Mouse (Mus musculus) heart, embryonic 15.5 days (tissue): ENCODE measurements around the gene Arl5a. TPM values are rescaled to one million over a fixed set of nuclear protein-coding genes. Genes with fewer than 3 reads are reported as not detected.

Source experiments
- ATAC-seq: fragments of 200-750 bp; cut with Nextera tagmentation; replicated peaks from 2 replicates; pipeline ENCODE4 v1.8.0; 2017; ENCODE audit warnings: low read depth, moderate TSS enrichment; ENCODE audit not compliant: insufficient number of reproducible peaks, insufficient read depth, low FRiP score
- H3K27ac ChIP-seq: fragments of 300-500 bp; sonication (generic); 2 replicates; pipeline ENCODE4 v1.5.1; 2015; ENCODE audit warnings: mild to moderate bottlenecking, inconsistent platforms
- H3K27me3 ChIP-seq: fragments of 300-500 bp; sonication (generic); 2 replicates; pipeline ENCODE4 v1.6.1; 2015; ENCODE audit warnings: inconsistent platforms
- H3K36me3 ChIP-seq: fragments of 300-500 bp; sonication (generic); 2 replicates; pipeline ENCODE4 v1.6.1; 2015; ENCODE audit warnings: mild to moderate bottlenecking, inconsistent platforms
- H3K4me1 ChIP-seq: fragments of 300-500 bp; sonication (generic); replicated peaks from 2 replicates; pipeline ENCODE4 v1.6.1; 2015; ENCODE audit warnings: inconsistent platforms
- H3K4me2 ChIP-seq: fragments of 300-500 bp; sonication (generic); 2 replicates; pipeline ENCODE4 v1.6.1; 2015; ENCODE audit warnings: inconsistent platforms, mild to moderate bottlenecking, moderate library complexity
- H3K4me3 ChIP-seq: fragments of 300-500 bp; sonication (generic); 2 replicates; pipeline ENCODE4 v1.5.1; 2015; ENCODE audit warnings: mild to moderate bottlenecking, inconsistent platforms
- H3K9ac ChIP-seq: fragments of 300-500 bp; sonication (generic); 2 replicates; pipeline ENCODE4 v1.6.1; 2015; ENCODE audit warnings: mild to moderate bottlenecking, inconsistent platforms
- H3K9me3 ChIP-seq: fragments of 300-500 bp; sonication (generic); replicated peaks from 2 replicates; pipeline ENCODE4 v1.6.1; 2016; ENCODE audit warnings: inconsistent platforms
- WGBS: fragments of 180-500 bp; shearing (Covaris S2); methylation state at CpG from one replicate; pipeline ENCODE4 v1.1.7; 2015; ENCODE audit warnings: mixed read lengths; 5-methylcytosine and 5-hydroxymethylcytosine counted together
- polyA plus RNA-seq: library from polyadenylated mRNA; unstranded; fragments of >200 nt; fragmentation: Nextera tagmentation; extraction: Ambion mirVana; gene quantifications from 2 replicates; pipeline ENCODE4 v1.2.1, GENCODE M21; 2015

Arl5a gene
- polyA plus RNA-seq, 1 experiment from 2014 or later: 42.2 TPM

DNA sequence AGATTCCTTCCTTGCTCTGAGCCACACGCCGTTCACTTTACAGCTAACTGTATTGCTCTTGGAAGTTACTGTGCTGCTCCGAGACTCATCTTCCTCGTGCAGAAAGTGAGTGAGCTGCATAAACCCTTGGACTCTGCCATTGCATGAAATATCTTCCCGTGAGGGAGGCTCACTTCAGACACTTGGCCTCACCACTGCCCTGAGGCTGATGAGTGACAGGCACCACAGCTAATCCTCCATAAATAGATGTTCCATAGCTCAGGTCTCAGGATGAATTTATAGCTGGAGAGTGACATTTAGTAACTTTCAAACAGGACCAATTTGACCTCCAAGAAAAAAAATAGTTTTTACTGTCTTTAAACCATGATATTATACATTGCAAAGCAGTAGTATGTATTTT lies 66.5 kb downstream of the Arl5a start:
- no peak overlapping the region for H3K9ac ChIP-seq
- H3K4me1 ChIP-seq: 0 out of 2 replicates have a peak, but pooled peaks cover 6% of the 10 kb centered on the region
- H3K4me2 ChIP-seq: no peak overlapping the region
- 58% methylated on average over 5 of the region's 5 CpGs for WGBS
- no peaks in the 10 kb centered on the region for H3K36me3 ChIP-seq
- no peaks in the 10 kb centered on the region for H3K27me3 ChIP-seq
- no peaks in the 10 kb centered on the region for H3K9me3 ChIP-seq
- H3K27ac ChIP-seq: 0 out of 2 replicates have a peak overlapping the region, but pooled peaks have one; percentile 7
- ATAC-seq: peak; percentile 58; the same call in 1 of the 2 replicates
- no peak overlapping the region for H3K4me3 ChIP-seq

GRCm38 (mm10) chr2:52351029-52351428 lies 73.7 kb downstream of the Arl5a start:
- Histone ChIP-seq H3K27me3 (no peaks in the 10 kb centered on the region), H3K4me2 (no peak overlapping the region), H3K4me3 (no peak overlapping the region), H3K36me3 (no peaks in the 10 kb centered on the region), H3K9ac (no peak overlapping the region), H3K27ac (no peak overlapping the region), H3K9me3 (no peaks in the 10 kb centered on the region), H3K4me1 (no peaks in the 10 kb centered on the region)
- 79% methylated on average over 1 of the region's 1 CpGs for WGBS
- ATAC-seq: no peak

Other genes with a start within 250 kb of the Arl5a start
- gene Neb, start 46.4 kb downstream of the Arl5a start, polyA plus RNA-seq: 2.5 and 3.9 TPM in 2 replicates